Mouse (Mus musculus): ENCODE measurements around the gene Lipc.

DNA sequence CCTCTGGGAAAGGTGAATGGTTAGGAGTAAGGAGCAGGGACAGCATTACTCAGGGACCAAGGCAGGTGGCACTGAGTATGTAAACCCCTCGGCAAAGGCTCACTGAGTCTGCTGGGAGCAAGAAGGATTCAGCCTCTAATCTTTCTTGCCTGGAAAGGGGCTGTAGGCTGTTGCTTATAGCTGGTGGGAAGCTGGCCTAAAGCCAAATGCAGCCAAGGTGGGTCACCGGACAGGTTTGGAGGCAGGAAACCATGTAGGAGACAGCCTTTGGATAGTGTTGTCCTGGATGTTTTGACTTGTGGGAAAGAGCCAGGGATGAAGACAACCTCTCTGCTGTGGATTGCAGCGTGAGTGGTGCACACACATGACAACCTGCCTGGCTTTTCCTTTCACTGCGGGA lies 40.9 kb downstream of the Lipc start:
- TF ChIP-seq FLI1 (IDR thresholded peaks at IDR 0.05; ENCODE audit: low read length): no peak
- no peak for TF ChIP-seq GATA1 (IDR thresholded peaks at IDR 0.05; ENCODE audit: borderline replicate concordance, low read length)

Measured in megakaryocyte, embryonic 14.5 days (primary cell).